In genomic region chr2:59406976-59407375, GRCm38 (mm10) we compare ENCODE assay signal across 10 mouse cellular contexts.
DNase-seq lines count a peak whose midpoint lies in the region; ATAC-seq lines count a peak whose summit lies in the region.
"Had no signal": no experiment of that assay in that cellular context is flagged by ENCODE, and none has a peak within 500 bp of the region (broad histone marks: within the 10 kb centered on the region; RNA-seq: fewer than 3 reads in every experiment).

No protein-coding gene starts in this region.

- no peak overlapping the region for H3K9ac ChIP-seq in neural tube, embryonic 13.5 days
- no peak overlapping the region for H3K9ac ChIP-seq in forebrain, embryonic 11.5 days (ENCODE audit: low read length)
- H3K9ac ChIP-seq: forebrain, embryonic 13.5 days had no signal

- peaks cover 15% of the 10 kb centered on the region; the same call in 1 of the 2 replicates for H3K4me1 ChIP-seq in neural tube, embryonic 13.5 days (replicated peaks)
- H3K4me1 ChIP-seq in forebrain, embryonic 11.5 days (replicated peaks; ENCODE audit: control insufficient read depth, insufficient read depth, low read length) = no peaks in the 10 kb centered on the region
- H3K4me1 ChIP-seq: forebrain, embryonic 13.5 days had no signal

- no peaks in the 10 kb centered on the region for H3K27me3 ChIP-seq in neural tube, embryonic 13.5 days
- no peaks in the 10 kb centered on the region for H3K27me3 ChIP-seq in forebrain, embryonic 11.5 days (ENCODE audit: control insufficient read depth, insufficient read depth, low read length)
- H3K27me3 ChIP-seq: forebrain, embryonic 13.5 days had no signal

- H3K4me2 ChIP-seq in neural tube, embryonic 13.5 days = no peak overlapping the region
- H3K4me2 ChIP-seq in forebrain, embryonic 11.5 days (ENCODE audit: low read depth, low read length, severe bottlenecking) = no peak overlapping the region
- H3K4me2 ChIP-seq: forebrain, embryonic 13.5 days had no signal

- H3K36me3 ChIP-seq in neural tube, embryonic 13.5 days = no peaks in the 10 kb centered on the region
- H3K36me3 ChIP-seq in forebrain, embryonic 11.5 days (ENCODE audit: control insufficient read depth, insufficient read depth, low read length) = no peaks in the 10 kb centered on the region
- H3K36me3 ChIP-seq: limb, embryonic 10.5 days had no signal

- no peak overlapping the region for H3K4me3 ChIP-seq in neural tube, embryonic 13.5 days
- H3K4me3 ChIP-seq in forebrain, embryonic 11.5 days (ENCODE audit: low read depth, low read length) = no peak overlapping the region
- H3K4me3 ChIP-seq: forebrain, embryonic 13.5 days; limb, embryonic 10.5 days had no signal

- DNase-seq in gastrocnemius, postnatal 14 days = peak; percentile 22
- DNase-seq in gastrocnemius, postnatal 4 days (ENCODE audit: low spot score in 2 of 2) = no peak
- DNase-seq in neural tube, embryonic 10.5 days (ENCODE audit: extremely low spot score, low spot score) = no peak
- DNase-seq in heart, postnatal 25 days (ENCODE audit: low spot score) = peak; percentile 43
- DNase-seq in forebrain, embryonic 11.5 days (ENCODE audit: low spot score) = no peak
- no peak for DNase-seq in right cerebral cortex, postnatal 10 days (ENCODE audit: low spot score in 2 of 2)
- no peak for DNase-seq in gastrocnemius, adult 8-10 months (ENCODE audit: low spot score in 2 of 2)

- no peaks in the 10 kb centered on the region for H3K9me3 ChIP-seq in neural tube, embryonic 13.5 days
- H3K9me3 ChIP-seq in forebrain, embryonic 11.5 days (ENCODE audit: control insufficient read depth, low read length) = no peaks in the 10 kb centered on the region
- H3K9me3 ChIP-seq: forebrain, embryonic 13.5 days; limb, embryonic 10.5 days had no signal

- ATAC-seq in neural tube, embryonic 13.5 days (ENCODE audit: low read depth) = no peak
- ATAC-seq in forebrain, embryonic 11.5 days (replicated peaks; ENCODE audit: low FRiP score) = no peak

- 81% methylated on average over 3 of the region's 3 CpGs for WGBS in neural tube, embryonic 13.5 days
- WGBS in forebrain, embryonic 11.5 days = 75% methylated on average over 3 of the region's 3 CpGs

- peak overlapping the region; percentile 46 for H3K27ac ChIP-seq in neural tube, embryonic 13.5 days (replicated peaks)
- no peak overlapping the region for H3K27ac ChIP-seq in forebrain, embryonic 11.5 days (ENCODE audit: low read depth, low read length)
- H3K27ac ChIP-seq: forebrain, embryonic 13.5 days; limb, embryonic 10.5 days had no signal

- intact Hi-C loops in gastrocnemius, postnatal 14 days (cut with DNase I; ENCODE audit: low total_unique reads) = no loop called here
- intact Hi-C loops in heart, postnatal 25 days (cut with DNase I) = no loop called here

Comparison
In these comparisons a context has a peak if more than half of its experiments do, and no peak if none do; other contexts are left out.
1. DNase-seq: peak in gastrocnemius, postnatal 14 days (single experiment) and heart, postnatal 25 days (single experiment); none in gastrocnemius, postnatal 4 days (0 of 2), neural tube, embryonic 10.5 days (single experiment), forebrain, embryonic 11.5 days (single experiment), right cerebral cortex, postnatal 10 days (0 of 2) and gastrocnemius, adult 8-10 months (0 of 2).